Mouse (Mus musculus): ENCODE results near the gene Msantd3.

DNA sequence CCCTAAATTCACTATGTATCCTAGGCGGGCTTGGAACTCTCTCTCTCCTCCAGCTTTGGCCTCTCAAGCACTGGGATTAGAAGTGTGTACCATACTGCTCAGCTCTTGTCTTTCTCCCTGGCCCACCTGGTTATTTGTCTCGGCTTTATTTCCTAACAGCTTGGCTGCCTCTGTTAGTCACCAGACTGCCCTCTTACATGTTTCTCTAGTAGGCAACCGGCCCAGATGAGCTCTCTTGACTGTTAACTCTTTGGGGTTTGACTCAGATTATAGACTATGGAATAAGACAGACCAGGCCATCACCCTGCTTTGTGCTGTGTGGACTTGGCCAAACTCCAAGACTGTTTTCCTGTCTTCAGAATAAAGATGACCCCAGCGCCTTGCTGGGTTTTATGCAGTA is 38.7 kb downstream of the Msantd3 start:
- TF ChIP-seq MAFK (IDR thresholded peaks at IDR 0.05; ENCODE audit: insufficient read depth, low read depth, low read length) (no peak), CHD2 (IDR thresholded peaks at IDR 0.05; ENCODE audit: low read depth, low read length) (no peak), HCFC1 (IDR thresholded peaks at IDR 0.05; ENCODE audit: borderline replicate concordance, insufficient read depth, low read length) (no peak), ZNF384 (IDR thresholded peaks at IDR 0.05; ENCODE audit: low read depth, low read length) (no peak), ZC3H11A (IDR thresholded peaks at IDR 0.05; ENCODE audit: borderline replicate concordance, low read depth, low read length) (no peak)
